ENCODE assay signal across 8 mouse cellular contexts in the genomic region with DNA sequence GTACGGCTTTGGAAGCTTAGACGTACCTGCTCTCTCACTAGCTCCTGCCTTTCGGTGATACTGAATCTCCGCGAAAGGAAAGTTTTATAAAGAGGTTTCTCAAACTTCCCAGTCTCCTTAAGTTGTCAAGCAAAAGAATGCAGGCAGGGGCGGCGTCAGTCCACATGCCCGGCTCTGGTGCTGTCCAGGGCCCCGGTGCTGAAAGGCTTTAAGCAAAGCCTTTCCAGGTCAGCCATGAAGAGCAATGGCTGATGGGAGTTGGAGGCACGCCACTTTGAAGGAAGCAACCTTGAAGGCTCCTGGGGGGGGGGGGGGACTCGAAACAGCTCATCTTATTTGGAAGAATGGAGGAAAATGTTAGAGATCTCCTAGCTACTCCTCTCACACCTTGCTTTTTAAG. TPM values are rescaled to one million over a fixed set of nuclear protein-coding genes. Genes with fewer than 3 reads are reported as not detected.
DNase-seq lines count a peak whose midpoint lies in the region; ATAC-seq and TF ChIP-seq lines count a peak whose summit lies in the region.

No protein-coding gene starts in this region.

- peak; percentile 75 for DNase-seq in hindbrain, embryonic 11.5 days (ENCODE audit: low spot score)
- peak; percentile 9 for DNase-seq in CH12.LX (ENCODE audit: extremely low read depth)
- DNase-seq in c-Kit-positive CD71-negative TER-119-negative erythroid progenitor cells, embryonic 14.5 days (ENCODE audit: low read depth), result peak; percentile 6
- peak; percentile 53 for DNase-seq in liver, embryonic 11.5 days (ENCODE audit: low spot score)
- DNase-seq in layer of hippocampus, adult 8-10 months (ENCODE audit: low spot score in 2 of 2), result no peak
- DNase-seq in cerebellum, postnatal 36 days, result no peak
- DNase-seq in right cerebral cortex, adult 2 months (ENCODE audit: low spot score in 2 of 2), result no peak

- in situ Hi-C loops in CH12.LX (cut with MboI; ENCODE audit: low pct_ligation_motif_present, low pct_unique_long_range_greater_than_20kb, low sequenced_read_pairs), result no loop called here

- H3K9ac ChIP-seq in hindbrain, embryonic 11.5 days (ENCODE audit: low read depth, low read length), result no peak overlapping the region
- no peak overlapping the region for H3K9ac ChIP-seq in hindbrain, embryonic 16.5 days (ENCODE audit: low read depth, low read length)
- H3K9ac ChIP-seq in CH12.LX (ENCODE audit: insufficient read depth, low read depth), result no peak overlapping the region
- no peak overlapping the region for H3K9ac ChIP-seq in liver, embryonic 11.5 days (ENCODE audit: low read depth, low read length)

- no peak overlapping the region for H3K4me3 ChIP-seq in hindbrain, embryonic 11.5 days (ENCODE audit: low read depth, low read length)
- H3K4me3 ChIP-seq in hindbrain, embryonic 16.5 days (ENCODE audit: low read length), result no peak overlapping the region
- H3K4me3 ChIP-seq in CH12.LX (replicated peaks in 1 of 3; ENCODE audit: low read depth in 2 of 3, low read length in 2 of 3, poor library complexity in 1 of 3), result no peak overlapping the region
- H3K4me3 ChIP-seq in liver, embryonic 11.5 days (ENCODE audit: low read depth, low read length), result no peak overlapping the region

- 18% methylated on average over 11 of the region's 11 CpGs for WGBS in hindbrain, embryonic 11.5 days
- 18% methylated on average over 11 of the region's 11 CpGs for WGBS in hindbrain, embryonic 16.5 days
- WGBS in liver, embryonic 11.5 days, result 26% methylated on average over 11 of the region's 11 CpGs

- dilution Hi-C loops in CH12.LX (cut with MboI; ENCODE audit: extremely low pct_ligation_motif_present, extremely low pct_unique_long_range_greater_than_20kb, low sequenced_read_pairs), result no loop called here

- ATAC-seq in hindbrain, embryonic 11.5 days (ENCODE audit: low FRiP score), result no peak
- ATAC-seq in hindbrain, embryonic 16.5 days, result no peak
- ATAC-seq in liver, embryonic 11.5 days (replicated peaks; ENCODE audit: low FRiP score), result no peak

- TF ChIP-seq RAD21 in CH12.LX (IDR thresholded peaks at IDR 0.05; ENCODE audit: low read depth, low read length), result no peak

- H3K27me3 ChIP-seq in hindbrain, embryonic 11.5 days (ENCODE audit: control insufficient read depth, insufficient read depth, low read length), result no peaks in the 10 kb centered on the region
- no peaks in the 10 kb centered on the region for H3K27me3 ChIP-seq in hindbrain, embryonic 16.5 days (replicated peaks; ENCODE audit: control insufficient read depth, insufficient read depth, low read length)
- H3K27me3 ChIP-seq in CH12.LX (replicated peaks), result peaks cover 70% of the 10 kb centered on the region
- no peaks in the 10 kb centered on the region; the same call in 1 of the 2 replicates for H3K27me3 ChIP-seq in liver, embryonic 11.5 days (replicated peaks; ENCODE audit: control insufficient read depth, insufficient read depth, low read length)

- no peaks in the 10 kb centered on the region for H3K36me3 ChIP-seq in hindbrain, embryonic 11.5 days (ENCODE audit: control insufficient read depth, insufficient read depth, low read length)
- no peaks in the 10 kb centered on the region for H3K36me3 ChIP-seq in hindbrain, embryonic 16.5 days (ENCODE audit: control insufficient read depth, insufficient read depth, low read length)
- H3K36me3 ChIP-seq in CH12.LX (replicated peaks in 1 of 2; ENCODE audit: control insufficient read depth in 1 of 2, insufficient read depth in 1 of 2, low read length in 1 of 2), result no peaks in the 10 kb centered on the region
- no peaks in the 10 kb centered on the region for H3K36me3 ChIP-seq in liver, embryonic 11.5 days (ENCODE audit: control insufficient read depth, insufficient read depth, low read length)

- TF ChIP-seq POLR2A in CH12.LX (IDR thresholded peaks at IDR 0.05; ENCODE audit: low read depth, low read length), result no peak

- H3K4me2 ChIP-seq in hindbrain, embryonic 11.5 days (replicated peaks; ENCODE audit: low read depth, low read length), result no peak overlapping the region
- no peak overlapping the region for H3K4me2 ChIP-seq in hindbrain, embryonic 16.5 days (ENCODE audit: low read length)
- H3K4me2 ChIP-seq in CH12.LX (ENCODE audit: insufficient read depth, low read depth, poor library complexity, severe bottlenecking), result no peak overlapping the region
- no peak overlapping the region for H3K4me2 ChIP-seq in liver, embryonic 11.5 days

- H3K4me1 ChIP-seq in hindbrain, embryonic 11.5 days (replicated peaks; ENCODE audit: control insufficient read depth, insufficient read depth, low read length), result no peaks in the 10 kb centered on the region
- peaks cover 3% of the 10 kb centered on the region; the same call in 1 of the 2 replicates for H3K4me1 ChIP-seq in hindbrain, embryonic 16.5 days (ENCODE audit: control insufficient read depth, insufficient read depth, low read depth, low read length)
- no peaks in the 10 kb centered on the region for H3K4me1 ChIP-seq in CH12.LX (ENCODE audit: control insufficient read depth in 1 of 2, insufficient read depth in 2 of 2)
- no peaks in the 10 kb centered on the region for H3K4me1 ChIP-seq in liver, embryonic 11.5 days (replicated peaks; ENCODE audit: control insufficient read depth, insufficient read depth, low read length)

- no peaks in the 10 kb centered on the region for H3K9me3 ChIP-seq in hindbrain, embryonic 11.5 days (ENCODE audit: control insufficient read depth, low read length)
- H3K9me3 ChIP-seq in hindbrain, embryonic 16.5 days (ENCODE audit: control insufficient read depth, low read length), result no peaks in the 10 kb centered on the region
- H3K9me3 ChIP-seq in CH12.LX (replicated peaks; ENCODE audit: low read length), result no peaks in the 10 kb centered on the region
- H3K9me3 ChIP-seq in liver, embryonic 11.5 days (ENCODE audit: control insufficient read depth, low read length), result no peaks in the 10 kb centered on the region

- H3K27ac ChIP-seq in hindbrain, embryonic 11.5 days (ENCODE audit: low read depth, low read length), result no peak overlapping the region
- H3K27ac ChIP-seq in hindbrain, embryonic 16.5 days (ENCODE audit: low read depth, low read length), result no peak overlapping the region
- no peak overlapping the region for H3K27ac ChIP-seq in CH12.LX (ENCODE audit: insufficient read depth, low read depth)
- no peak overlapping the region for H3K27ac ChIP-seq in liver, embryonic 11.5 days (ENCODE audit: low read depth, low read length)

- no peak for TF ChIP-seq EP300 in CH12.LX (IDR thresholded peaks at IDR 0.05; ENCODE audit: low read length)

- H3K79me2 ChIP-seq in CH12.LX (replicated peaks; ENCODE audit: control insufficient read depth, extremely low read depth, insufficient read depth, poor library complexity, severe bottlenecking), result no peaks in the 10 kb centered on the region

- no peak for TF ChIP-seq CTCF in CH12.LX (conservative IDR thresholded peaks at IDR 0.05 in 1 of 2, IDR thresholded peaks at IDR 0.05 in 1 of 2; ENCODE audit: low read depth in 2 of 2, low read length in 2 of 2)

TF ChIP-seq in CH12.LX, 34 proteins besides CTCF, POLR2A, EP300 and RAD21:
- TF ChIP-seq JUN (IDR thresholded peaks at IDR 0.05; ENCODE audit: insufficient read depth, low read depth, low read length) (no peak), CHD2 (IDR thresholded peaks at IDR 0.05; ENCODE audit: low read length) (no peak), MYC (IDR thresholded peaks at IDR 0.05; ENCODE audit: low read depth, low read length) (no peak), UBTF (IDR thresholded peaks at IDR 0.05; ENCODE audit: low read depth, low read length) (no peak), USF2 (conservative IDR thresholded peaks at IDR 0.05; ENCODE audit: low read depth, low read length) (no peak), TCF12 (IDR thresholded peaks at IDR 0.05; ENCODE audit: low read depth, low read length) (no peak), HCFC1 (IDR thresholded peaks at IDR 0.05; ENCODE audit: low read depth, low read length) (no peak)

RNA-seq across cellular contexts. Expression of gene Crtac1, which starts 34.3 kb away (rescaled TPM):
- 12.1 and 13.0 TPM in 2 replicates for polyA plus RNA-seq in hindbrain, embryonic 11.5 days (2014; fragmentation: Nextera tagmentation; extraction: Ambion mirVana)
- 44.3 and 50.2 TPM in 2 replicates for polyA plus RNA-seq in hindbrain, embryonic 16.5 days (2015; fragmentation: Nextera tagmentation; extraction: Ambion mirVana)
- total RNA-seq in CH12.LX (2012; rRNA removed) (not detected in 2 replicates), CH12.LX (2014; rRNA removed) (not detected in 2 replicates)
- polyA plus RNA-seq in CH12.LX (2012; ENCODE audit: insufficient read length, low read depth), result not detected in 2 replicates
- 0.06 and 0.10 TPM in 2 replicates for polyA plus RNA-seq in liver, embryonic 11.5 days (2014; fragmentation: Nextera tagmentation; extraction: Ambion mirVana)
- total RNA-seq in layer of hippocampus, adult 8-10 months (2022), result 100 to 1,000 TPM in 2 of 4 experiments, 10 to 100 TPM in 2; 91.6 to 120 (median 101) TPM

Comparison
In these comparisons a context has a peak if more than half of its experiments do, and no peak if none do; other contexts are left out.
1. DNase-seq: peak in hindbrain, embryonic 11.5 days (single experiment), CH12.LX (single experiment), c-Kit-positive CD71-negative TER-119-negative erythroid progenitor cells, embryonic 14.5 days (single experiment) and liver, embryonic 11.5 days (single experiment); none in layer of hippocampus, adult 8-10 months (0 of 2), cerebellum, postnatal 36 days (0 of 2) and right cerebral cortex, adult 2 months (0 of 2).
2. RNA of gene Crtac1, which starts 34.3 kb away (polyA plus RNA-seq): 44.3 to 50.2 TPM in hindbrain, embryonic 16.5 days and 12.1 to 13.0 TPM in hindbrain, embryonic 11.5 days; 0.06 to 0.10 TPM in liver, embryonic 11.5 days and not detected in CH12.LX; every median in the first group is over 10 times any median in the second.